Mouse (Mus musculus) c-Kit-positive CD71-positive TER-119-negative erythroid progenitor cells, embryonic 14.5 days (primary cell): ENCODE measurements at regions not wholly inside any gene's neighbourhood (a gene's known extent, or its start where the extent isn't known, plus 50 kb on each side); places are given as distances from the start of the nearest gene placed in this dataset.

ENCODE experiments used
- DNase-seq: peaks from one replicate; pipeline ENCODE4 v3.0.0-alpha.2; 2013; ENCODE audit warnings: low read depth

DNA sequence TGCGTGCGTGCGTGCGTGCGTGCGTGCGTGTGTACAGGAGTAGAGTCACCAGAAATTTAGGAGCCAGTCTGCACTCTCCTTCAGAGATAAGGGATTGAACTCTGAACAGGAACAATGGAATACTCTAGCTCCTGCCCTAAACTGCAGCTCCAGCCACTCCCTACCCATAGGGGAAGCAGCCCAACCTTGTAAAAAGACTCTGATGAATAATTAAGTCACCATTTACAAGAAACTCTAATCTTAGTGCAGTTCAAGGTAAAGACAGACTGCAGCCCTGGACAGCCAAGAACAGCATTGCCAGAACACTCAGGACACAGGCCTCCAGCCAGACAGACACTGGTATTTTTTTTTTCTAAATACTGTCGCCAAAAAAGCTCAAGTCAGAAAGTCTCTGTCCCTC, 198.9 kb upstream of the Trib2 start:
- DNase-seq: no peak

DNA sequence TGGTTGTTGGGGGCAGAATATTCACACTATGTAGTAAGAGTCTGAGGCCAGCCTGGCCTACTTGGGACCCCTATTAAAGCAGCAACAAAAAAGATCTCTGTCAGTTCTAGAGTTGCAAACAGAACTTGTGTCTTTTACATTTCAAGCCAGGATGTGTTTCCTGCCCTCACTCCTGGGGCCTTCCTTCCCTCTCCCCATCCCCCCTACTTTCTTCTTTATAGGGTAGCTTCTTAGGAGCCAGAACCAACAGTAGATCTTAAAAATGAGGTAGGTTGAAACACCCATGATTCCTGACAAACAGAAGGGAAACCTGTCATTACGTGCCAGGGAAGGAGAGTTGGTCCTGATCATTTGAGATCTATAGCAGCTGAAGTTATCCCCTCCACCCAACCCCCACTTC, 198.0 kb upstream of the Trib2 start:
- no peak for DNase-seq

DNA sequence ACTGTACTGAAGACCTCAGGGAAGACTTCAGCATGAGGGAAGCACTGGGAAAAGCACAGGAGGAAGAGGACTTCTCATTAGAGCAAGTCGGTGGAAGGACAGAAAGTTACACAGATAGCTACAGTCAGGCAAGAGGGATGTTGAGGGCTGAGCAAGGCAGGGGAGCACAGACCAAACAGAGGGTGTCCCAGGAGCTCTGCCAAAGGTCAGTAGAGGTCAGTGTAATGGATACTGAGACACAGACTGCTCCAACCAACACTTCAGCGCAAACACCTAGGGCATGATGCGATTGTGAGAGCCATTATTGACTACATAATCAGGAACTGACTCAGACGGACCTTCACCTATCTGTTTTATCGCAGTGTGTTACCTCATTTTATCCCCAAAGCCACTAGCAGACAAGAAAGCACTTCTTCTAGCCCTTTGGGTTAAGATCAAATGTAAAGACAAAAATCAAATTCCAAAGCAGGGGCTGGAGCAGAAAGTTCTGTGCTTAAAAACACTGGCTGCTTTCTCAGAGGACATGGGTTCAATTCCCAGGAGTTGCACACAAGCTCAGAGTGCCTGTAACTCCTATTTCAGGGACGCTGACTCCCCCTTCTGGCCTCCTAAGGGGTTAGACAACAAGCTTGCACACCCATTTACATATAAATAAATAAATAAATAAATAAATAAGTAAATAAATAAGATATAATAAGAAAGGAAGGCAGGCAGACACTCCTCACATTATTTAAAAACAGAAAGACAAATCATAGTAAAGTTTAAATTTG, 197.3 kb upstream of the Trib2 start:
- no peak for DNase-seq

DNA sequence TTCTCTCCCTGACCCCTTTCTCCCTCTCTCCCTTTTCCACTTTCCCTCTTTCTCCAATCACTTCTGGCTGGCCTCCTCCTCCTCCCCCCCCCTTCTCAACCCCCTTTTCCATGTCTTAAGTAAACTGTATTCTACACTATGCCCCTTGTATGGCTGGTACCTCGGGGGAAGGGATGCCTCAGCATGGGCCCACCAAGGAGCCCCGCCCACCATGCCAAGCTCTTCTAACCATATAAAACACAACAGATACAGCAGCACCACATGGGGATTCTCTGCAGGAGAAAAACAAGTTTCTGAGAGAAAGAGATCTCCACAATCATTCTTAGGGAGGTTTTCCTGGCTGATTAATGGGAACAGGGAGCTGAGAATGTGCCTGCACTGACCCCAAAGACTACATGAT, 196.6 kb upstream of the Trib2 start:
- DNase-seq: no peak

DNA sequence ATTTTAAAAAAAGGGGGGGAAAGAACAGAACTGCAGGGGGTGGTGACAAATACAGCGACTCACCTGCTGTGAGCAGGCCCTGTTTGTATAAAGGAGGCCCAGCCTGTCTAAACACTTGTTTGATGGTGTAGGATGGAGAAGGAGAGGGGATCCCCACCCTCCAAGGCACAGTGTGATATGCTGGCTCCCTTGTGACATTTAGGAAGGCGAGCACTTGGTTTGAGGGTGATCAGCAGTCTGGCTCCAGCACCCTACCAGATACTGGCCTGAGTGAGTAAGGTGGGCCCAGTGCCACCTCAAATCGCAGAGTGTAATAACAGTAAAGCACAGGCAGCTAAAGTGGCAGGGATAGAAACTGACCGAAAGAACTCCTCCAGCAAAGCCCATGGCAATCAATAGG, 195.4 kb upstream of the Trib2 start:
- DNase-seq: no peak

DNA sequence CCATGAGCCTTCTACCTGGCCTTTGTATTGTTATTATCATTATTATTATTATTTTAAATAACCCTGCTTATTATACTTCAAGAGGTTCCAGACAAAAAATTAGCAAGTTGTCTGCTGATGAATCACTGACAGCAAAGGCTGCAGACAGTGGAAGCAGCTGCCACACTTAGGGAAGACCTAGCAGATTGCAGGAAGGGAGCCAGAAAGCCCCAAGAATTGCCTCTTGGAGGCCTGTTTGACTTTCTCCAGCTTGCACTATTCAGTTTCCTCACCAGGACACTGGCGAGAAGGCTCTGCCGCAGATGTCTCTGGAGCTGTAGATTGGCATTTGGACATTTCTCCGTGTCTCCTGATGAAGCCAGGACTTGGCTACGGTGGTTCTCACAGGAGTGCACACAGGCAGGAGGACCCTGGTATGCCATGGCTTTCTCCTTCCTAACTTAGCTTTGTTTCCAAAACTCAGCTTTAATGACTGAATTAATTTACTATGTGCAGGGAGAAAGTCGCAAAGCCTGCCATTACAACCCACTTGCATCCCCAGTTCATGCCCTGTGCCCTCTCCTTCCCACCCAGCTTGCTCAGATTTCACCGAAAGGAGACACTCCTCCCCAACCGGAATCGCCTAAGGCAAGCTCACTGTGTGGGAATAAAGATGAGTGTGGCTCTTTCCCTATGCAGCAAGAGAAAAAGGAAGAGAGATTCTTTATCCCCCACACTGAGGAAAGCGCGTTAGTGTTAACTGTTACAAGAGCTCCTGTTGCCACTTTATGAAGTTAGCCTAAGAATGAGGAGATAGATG, 193.3 kb upstream of the Trib2 start:
- no peak for DNase-seq

DNA sequence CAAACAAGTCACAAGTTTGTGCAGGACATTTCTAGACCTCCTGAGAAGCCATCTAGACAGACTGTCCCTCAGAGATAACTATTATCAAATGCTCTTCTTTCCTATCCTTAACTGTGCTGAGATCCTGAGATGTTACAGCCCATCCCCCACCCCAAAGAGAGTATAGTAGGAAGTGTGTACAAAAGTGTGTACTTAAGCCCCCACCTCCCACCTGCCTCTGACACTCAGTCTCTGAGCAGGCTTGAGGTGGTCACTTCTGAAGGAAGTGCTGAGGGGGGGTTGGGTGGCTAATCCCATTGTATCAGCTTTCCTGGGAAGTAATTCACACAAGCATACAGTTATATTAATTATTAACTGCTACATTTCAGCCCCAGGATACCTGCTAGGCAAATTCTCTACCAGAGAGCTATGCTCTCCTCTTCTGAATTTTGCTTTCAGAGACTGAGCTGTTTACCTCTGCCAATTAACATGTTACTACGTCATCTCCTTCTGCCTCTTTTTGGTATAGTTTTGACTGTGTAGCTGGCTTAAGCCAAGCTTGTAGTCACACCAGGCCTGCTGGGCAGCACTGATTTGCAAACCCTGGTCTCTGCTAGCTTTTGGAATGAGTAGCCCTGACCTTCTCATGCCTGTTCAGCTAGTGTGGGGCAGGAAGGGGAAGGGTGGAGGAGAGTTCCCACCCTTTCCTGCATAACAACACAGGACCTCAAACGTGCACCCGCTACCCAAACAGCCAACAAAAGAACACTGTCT, 192.2 kb upstream of the Trib2 start:
- DNase-seq: no peak

- no peak for DNase-seq
Observed at GRCm38 (mm10) chr12:16008261-16008660, 191.5 kb upstream of the Trib2 start.

DNA sequence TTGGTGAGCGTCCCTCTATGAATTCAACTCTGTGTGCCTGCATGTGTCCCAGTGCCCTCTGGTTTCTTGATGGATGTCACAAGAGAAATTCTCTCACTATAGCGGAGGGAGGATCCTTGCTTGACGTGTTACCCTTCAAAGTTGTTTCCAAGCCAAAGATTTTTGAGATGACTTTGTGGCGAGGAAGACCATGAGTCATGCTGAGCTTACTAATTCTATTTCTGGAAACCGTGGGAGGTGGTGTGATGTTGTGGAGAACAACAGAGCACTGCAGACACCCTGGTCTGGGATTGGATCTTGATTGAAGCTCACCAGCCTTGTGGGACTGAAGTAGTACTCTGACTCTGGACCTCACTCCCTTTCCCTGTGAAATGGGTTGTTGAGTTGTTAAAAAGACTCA, 190.0 kb upstream of the Trib2 start:
- no peak for DNase-seq

DNA sequence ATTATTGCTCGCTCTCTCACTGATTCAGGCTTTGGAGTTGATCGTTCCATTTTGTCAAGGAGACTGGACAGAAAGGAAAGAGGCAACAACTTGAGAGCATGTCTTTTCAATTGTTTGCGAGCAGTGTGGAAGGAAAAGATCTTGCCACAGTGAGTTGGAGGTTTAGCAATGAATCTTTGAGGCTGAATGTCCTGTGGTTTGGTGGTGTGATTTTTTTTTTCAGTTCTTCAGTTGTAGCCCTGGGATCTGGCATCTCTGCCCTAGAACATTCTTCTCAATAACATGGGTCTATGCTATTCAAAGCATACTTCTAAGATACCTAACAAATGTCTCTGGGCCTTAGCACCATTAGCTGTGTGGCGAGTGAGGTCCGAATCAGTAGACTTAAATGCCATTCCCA, 189.6 kb upstream of the Trib2 start:
- no peak for DNase-seq

GRCm38 (mm10) chr12:16001811-16002210, 185.1 kb upstream of the Trib2 start:
- no peak for DNase-seq

GRCm38 (mm10) chr12:16001225-16001624, 184.5 kb upstream of the Trib2 start:
- no peak for DNase-seq

DNA sequence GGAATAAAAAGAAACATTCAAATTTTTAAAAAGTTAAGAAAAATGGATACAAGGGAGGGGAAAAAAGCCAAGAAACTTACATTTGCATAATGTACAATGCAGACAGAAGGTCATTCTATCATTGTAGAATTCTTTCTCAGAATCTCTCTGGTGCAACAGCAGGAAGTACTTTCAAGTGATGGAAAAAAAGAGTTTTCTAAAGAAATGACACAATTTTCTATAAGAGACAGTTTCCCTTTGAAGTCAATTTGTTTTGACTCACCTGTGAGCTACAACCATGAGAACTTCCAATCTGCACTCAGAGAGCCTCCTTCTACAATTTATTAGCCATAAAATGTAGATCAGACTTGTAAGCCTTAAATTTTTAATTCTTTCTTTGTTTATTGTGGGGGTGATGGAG, 181.6 kb upstream of the Trib2 start:
- no peak for DNase-seq

DNA sequence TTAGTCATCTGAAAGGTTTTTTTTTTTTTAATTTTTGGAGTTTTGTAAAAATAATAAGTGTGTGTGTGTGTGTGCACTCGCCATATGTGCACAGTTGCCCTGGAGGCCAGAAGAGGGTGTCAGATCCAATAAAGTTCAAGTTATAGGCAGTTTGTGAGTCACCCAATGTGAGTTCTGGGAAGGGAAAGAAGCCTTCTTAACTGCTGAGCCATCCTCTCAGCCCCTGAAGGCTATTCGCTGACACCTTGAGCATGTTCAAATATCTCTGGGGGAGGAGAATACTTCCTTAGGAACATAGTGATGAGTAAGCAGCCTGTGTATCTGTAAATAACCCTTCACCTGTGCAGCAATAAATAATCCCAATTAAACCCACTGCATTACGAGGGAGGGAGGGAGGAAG, 177.1 kb upstream of the Trib2 start:
- no peak for DNase-seq

DNA sequence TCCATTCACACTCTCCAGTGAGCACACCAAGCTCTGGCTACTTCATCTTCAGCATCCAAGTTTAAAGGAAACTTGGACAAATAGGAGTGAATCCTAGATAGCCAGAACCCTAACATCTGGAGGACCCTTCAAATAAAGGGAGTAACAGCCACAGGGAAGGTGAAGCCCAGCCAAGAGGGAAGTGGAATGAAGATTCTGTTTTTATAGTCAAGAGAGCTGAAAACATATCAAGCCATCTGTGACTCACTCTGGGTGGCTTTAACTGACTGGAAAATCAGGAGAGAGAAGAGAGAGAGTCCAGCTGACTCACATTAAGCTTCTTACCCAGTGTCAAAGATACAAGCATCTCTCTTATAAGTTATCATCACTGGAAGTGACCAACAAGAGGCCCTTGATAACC, 169.6 kb upstream of the Trib2 start:
- DNase-seq: no peak

- DNase-seq: no peak
Observed at GRCm38 (mm10) chr12:15985649-15986048, 168.9 kb upstream of the Trib2 start.

GRCm38 (mm10) chr12:15983591-15984300, 167.0 kb upstream of the Trib2 start:
- DNase-seq: no peak

- DNase-seq: no peak
Observed at GRCm38 (mm10) chr12:15981741-15982140, 165.0 kb upstream of the Trib2 start.

DNA sequence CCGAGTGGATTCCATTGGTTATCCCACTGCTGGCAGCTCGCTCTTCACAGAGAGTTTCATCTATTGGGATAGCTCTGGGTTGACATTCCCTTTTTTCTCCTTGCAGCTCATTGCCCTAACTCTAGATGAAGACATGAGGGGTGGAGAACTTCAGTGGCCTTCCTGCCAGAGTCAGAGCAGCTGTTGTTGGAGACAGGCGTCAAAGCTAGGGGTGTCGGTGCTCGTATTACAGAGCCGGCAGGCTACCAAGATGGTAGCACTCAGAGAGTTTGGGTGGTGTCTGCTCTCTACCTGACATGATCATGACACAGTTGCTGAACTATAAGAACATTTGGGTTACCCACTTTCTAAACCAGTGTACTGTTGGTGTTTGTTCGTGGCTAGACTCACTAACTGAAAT, 162.5 kb upstream of the Trib2 start:
- DNase-seq: no peak

- no peak for DNase-seq
Observed at GRCm38 (mm10) chr12:15971786-15972185, 155.1 kb upstream of the Trib2 start.

DNA sequence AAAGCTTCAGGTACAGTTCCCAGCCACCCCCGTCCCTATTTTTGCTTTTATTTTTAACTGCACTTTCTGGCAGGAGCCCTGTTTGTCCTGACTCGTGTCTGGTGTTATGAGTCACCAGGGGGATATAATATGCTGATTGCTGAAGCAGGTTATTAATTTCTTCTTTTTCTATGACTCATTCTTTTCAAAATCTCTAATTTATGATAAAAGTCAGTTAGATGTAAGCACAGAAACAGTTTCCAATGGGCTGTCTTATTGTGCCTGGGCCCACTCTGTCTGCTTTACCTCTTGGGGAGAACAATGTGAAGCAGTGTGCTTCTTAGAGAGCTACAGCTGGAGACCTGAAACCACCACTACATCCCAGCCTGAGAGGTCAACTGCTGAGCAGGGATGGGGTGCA, 153.5 kb upstream of the Trib2 start:
- no peak for DNase-seq

DNA sequence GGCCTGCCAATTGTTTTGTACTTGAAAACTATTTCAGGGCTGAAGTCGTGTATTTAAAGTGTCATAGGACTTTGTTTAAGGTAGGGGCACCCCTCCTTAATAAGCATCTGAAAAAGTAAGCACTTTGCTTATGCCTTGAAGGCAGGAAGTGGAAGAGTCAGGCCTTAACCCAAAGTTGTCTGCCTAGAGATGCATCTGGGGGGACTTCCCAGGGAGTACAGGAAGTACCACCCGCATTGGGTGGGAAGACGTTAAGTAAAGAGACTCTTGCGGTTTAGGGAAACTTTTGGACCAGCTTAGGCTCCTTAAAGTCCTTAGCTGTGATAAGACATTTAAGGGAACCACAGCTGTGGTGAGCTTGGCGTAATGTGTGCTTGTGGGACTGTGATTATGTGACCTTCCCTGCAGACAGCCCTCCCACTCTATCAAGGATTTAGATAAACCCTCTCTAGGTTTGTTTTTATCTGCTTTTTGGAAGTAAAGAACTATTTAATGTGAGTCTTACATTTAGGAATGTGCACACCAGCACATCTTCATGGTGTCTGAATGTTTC, 150.9 kb upstream of the Trib2 start:
- DNase-seq: no peak
